33 mouse cellular contexts compared by ENCODE assay signal in genomic region chr12:105959756-105960155, GRCm38 (mm10). TPM values are rescaled to one million over a fixed set of nuclear protein-coding genes. Genes with fewer than 3 reads are reported as not detected.
DNase-seq lines count a peak whose midpoint lies in the region; ATAC-seq lines count a peak whose summit lies in the region.
"Had no signal": no experiment of that assay in that cellular context is flagged by ENCODE, and none has a peak within 500 bp of the region (broad histone marks: within the 10 kb centered on the region; RNA-seq: fewer than 3 reads in every experiment).

No protein-coding gene starts in this region.

- DNase-seq in forebrain, embryonic 10.5 days (ENCODE audit: extremely low spot score, low spot score): no peak
- no peak for DNase-seq in midbrain, embryonic 10.5 days (ENCODE audit: low spot score)
- peak; percentile 44 for DNase-seq in midbrain, embryonic 14.5 days
- no peak for DNase-seq in spleen, postnatal 36 days (ENCODE audit: low spot score in 2 of 2)
- DNase-seq in cerebellum, postnatal 14 days: no peak
- DNase-seq: adrenal gland, adult 8-10 months; cerebellum, adult 11 months; cerebellum, adult 9-10 months; gastrocnemius, postnatal 25 days; heart, adult 18-20 months; heart, postnatal 4 days; kidney, adult 2 months; kidney, postnatal 36 days; liver, embryonic 13.5 days; lung, adult 18-20 months; lung, postnatal 4 days; right cerebral cortex, adult 18-20 months; spleen, adult 18-20 months; thymus, adult 18-20 months; thymus, postnatal 25 days had no signal

- WGBS in forebrain, embryonic 13.5 days: 21% methylated on average over 7 of the region's 7 CpGs
- 71% methylated on average over 7 of the region's 7 CpGs for WGBS in forebrain, embryonic 10.5 days
- WGBS in midbrain, embryonic 13.5 days: 50% methylated on average over 7 of the region's 7 CpGs
- WGBS in midbrain, embryonic 10.5 days: 70% methylated on average over 7 of the region's 7 CpGs
- 44% methylated on average over 7 of the region's 7 CpGs for WGBS in midbrain, embryonic 14.5 days

- peak overlapping the region; percentile 89 for H3K27ac ChIP-seq in forebrain, embryonic 13.5 days
- H3K27ac ChIP-seq in forebrain, embryonic 10.5 days: no peak overlapping the region
- H3K27ac ChIP-seq in midbrain, embryonic 13.5 days: peak overlapping the region; percentile 58
- H3K27ac ChIP-seq in midbrain, embryonic 10.5 days (replicated peaks): no peak overlapping the region
- peak overlapping the region; percentile 63 for H3K27ac ChIP-seq in midbrain, embryonic 14.5 days (replicated peaks; ENCODE audit: low read depth, low read length)
- H3K27ac ChIP-seq: embryonic facial prominence, embryonic 13.5 days; intestine, embryonic 15.5 days; limb, embryonic 10.5 days; limb, embryonic 15.5 days; liver, embryonic 13.5 days; stomach, postnatal 0 days had no signal

- H3K9ac ChIP-seq in forebrain, embryonic 13.5 days: no peak overlapping the region
- no peak overlapping the region for H3K9ac ChIP-seq in midbrain, embryonic 13.5 days (replicated peaks)
- no peak overlapping the region for H3K9ac ChIP-seq in midbrain, embryonic 14.5 days (replicated peaks; ENCODE audit: low read length)
- H3K9ac ChIP-seq: embryonic facial prominence, embryonic 13.5 days; intestine, embryonic 15.5 days; limb, embryonic 15.5 days; liver, embryonic 13.5 days had no signal

- peaks cover 76% of the 10 kb centered on the region for H3K4me1 ChIP-seq in forebrain, embryonic 13.5 days
- H3K4me1 ChIP-seq in forebrain, embryonic 10.5 days: peaks cover 61% of the 10 kb centered on the region
- H3K4me1 ChIP-seq in midbrain, embryonic 13.5 days (replicated peaks): peaks cover 57% of the 10 kb centered on the region
- H3K4me1 ChIP-seq in midbrain, embryonic 10.5 days: peaks cover 51% of the 10 kb centered on the region
- peaks cover 30% of the 10 kb centered on the region for H3K4me1 ChIP-seq in midbrain, embryonic 14.5 days (ENCODE audit: control insufficient read depth, insufficient read depth, low read length)

- no peaks in the 10 kb centered on the region for H3K27me3 ChIP-seq in forebrain, embryonic 13.5 days
- peaks cover 65% of the 10 kb centered on the region for H3K27me3 ChIP-seq in forebrain, embryonic 10.5 days (ENCODE audit: poor library complexity, severe bottlenecking)
- H3K27me3 ChIP-seq in midbrain, embryonic 13.5 days: peaks cover 13% of the 10 kb centered on the region; the same call in 1 of the 2 replicates
- peaks cover 65% of the 10 kb centered on the region for H3K27me3 ChIP-seq in midbrain, embryonic 10.5 days (ENCODE audit: low read depth, poor library complexity, severe bottlenecking)
- H3K27me3 ChIP-seq in midbrain, embryonic 14.5 days (ENCODE audit: control insufficient read depth, insufficient read depth, low read length): 0 out of 2 replicates have a peak, but pooled peaks cover 4% of the 10 kb centered on the region

- no peak overlapping the region for H3K4me3 ChIP-seq in forebrain, embryonic 13.5 days
- no peak overlapping the region for H3K4me3 ChIP-seq in forebrain, embryonic 10.5 days
- H3K4me3 ChIP-seq in midbrain, embryonic 13.5 days (replicated peaks): no peak overlapping the region
- no peak overlapping the region for H3K4me3 ChIP-seq in midbrain, embryonic 10.5 days
- no peak overlapping the region for H3K4me3 ChIP-seq in midbrain, embryonic 14.5 days (replicated peaks; ENCODE audit: low read depth, low read length)
- H3K4me3 ChIP-seq: erythroblast, embryonic 14.5 days; intestine, embryonic 15.5 days; limb, embryonic 10.5 days; limb, embryonic 15.5 days; liver, embryonic 13.5 days; megakaryocyte, embryonic 14.5 days had no signal

- H3K36me3 ChIP-seq in forebrain, embryonic 13.5 days (ENCODE audit: poor library complexity, severe bottlenecking): no peaks in the 10 kb centered on the region
- H3K36me3 ChIP-seq in forebrain, embryonic 10.5 days (replicated peaks): no peaks in the 10 kb centered on the region
- H3K36me3 ChIP-seq in midbrain, embryonic 13.5 days: no peaks in the 10 kb centered on the region
- no peaks in the 10 kb centered on the region for H3K36me3 ChIP-seq in midbrain, embryonic 10.5 days
- no peaks in the 10 kb centered on the region for H3K36me3 ChIP-seq in midbrain, embryonic 14.5 days (ENCODE audit: control insufficient read depth, insufficient read depth, low read length)
- H3K36me3 ChIP-seq: embryonic facial prominence, embryonic 13.5 days; G1E; intestine, embryonic 15.5 days; limb, embryonic 10.5 days; limb, embryonic 15.5 days; liver, embryonic 13.5 days had no signal

- no peak for ATAC-seq in forebrain, embryonic 13.5 days
- ATAC-seq in midbrain, embryonic 13.5 days: no peak
- ATAC-seq in midbrain, embryonic 14.5 days (ENCODE audit: low FRiP score, low TSS enrichment): no peak
- ATAC-seq: hindbrain, embryonic 16.5 days; intestine, embryonic 15.5 days; lung, postnatal 0 days had no signal

- H3K9me3 ChIP-seq in forebrain, embryonic 13.5 days (replicated peaks): no peaks in the 10 kb centered on the region
- no peaks in the 10 kb centered on the region for H3K9me3 ChIP-seq in forebrain, embryonic 10.5 days
- no peaks in the 10 kb centered on the region for H3K9me3 ChIP-seq in midbrain, embryonic 13.5 days
- H3K9me3 ChIP-seq in midbrain, embryonic 10.5 days (replicated peaks): no peaks in the 10 kb centered on the region
- no peaks in the 10 kb centered on the region for H3K9me3 ChIP-seq in midbrain, embryonic 14.5 days (ENCODE audit: control insufficient read depth, low read length)
- H3K9me3 ChIP-seq: embryonic facial prominence, embryonic 13.5 days; G1E; intestine, embryonic 15.5 days; limb, embryonic 10.5 days; limb, embryonic 15.5 days; liver, embryonic 13.5 days; megakaryocyte, embryonic 14.5 days had no signal

- H3K4me2 ChIP-seq in forebrain, embryonic 13.5 days: peak overlapping the region; percentile 34
- H3K4me2 ChIP-seq in midbrain, embryonic 13.5 days (replicated peaks): no peak overlapping the region
- no peak overlapping the region for H3K4me2 ChIP-seq in midbrain, embryonic 14.5 days (ENCODE audit: low read length)
- H3K4me2 ChIP-seq: heart, embryonic 11.5 days; intestine, embryonic 15.5 days; limb, embryonic 15.5 days; liver, embryonic 13.5 days had no signal

RNA-seq across cellular contexts. Expression of gene Vrk1, which starts 50.3 kb away (rescaled TPM):
- polyA plus RNA-seq in forebrain, embryonic 13.5 days (2015; fragmentation: Nextera tagmentation; extraction: Ambion mirVana): 98.6 and 101 TPM in 2 replicates
- 123 TPM in 2 replicates for polyA plus RNA-seq in forebrain, embryonic 10.5 days (2016; fragmentation: Nextera tagmentation; extraction: Ambion mirVana)
- 50.9 and 55.9 TPM in 2 replicates for polyA plus RNA-seq in midbrain, embryonic 13.5 days (2015; fragmentation: Nextera tagmentation; extraction: Ambion mirVana)
- polyA plus RNA-seq in midbrain, embryonic 10.5 days (2016; fragmentation: Nextera tagmentation; extraction: Ambion mirVana): 109 and 110 TPM in 2 replicates
- 34.2 and 42.3 TPM in 2 replicates for polyA plus RNA-seq in midbrain, embryonic 14.5 days (2014; fragmentation: Nextera tagmentation; extraction: Ambion mirVana)

Comparison
In these comparisons a context has a peak if more than half of its experiments do, and no peak if none do; other contexts are left out.
1. H3K27ac ChIP-seq: peak in forebrain, embryonic 13.5 days (single experiment), midbrain, embryonic 13.5 days (single experiment) and midbrain, embryonic 14.5 days (single experiment); none in forebrain, embryonic 10.5 days (single experiment) and midbrain, embryonic 10.5 days (single experiment).